Mouse (Mus musculus) forebrain, embryonic 15.5 days (tissue): ENCODE measurements around the gene Acta1. TPM values are rescaled to one million over a fixed set of nuclear protein-coding genes. Genes with fewer than 3 reads are reported as not detected.

ENCODE experiments used
- ATAC-seq: fragments of 200-750 bp; cut with Nextera tagmentation; replicated peaks from 2 replicates; pipeline ENCODE4 v1.8.0; 2017; ENCODE audit warnings: mild to moderate bottlenecking, moderate TSS enrichment, moderate library complexity
- H3K27ac ChIP-seq: fragments of 300-500 bp; sonication (generic); replicated peaks from 2 replicates; pipeline ENCODE4 v1.5.1; 2015; ENCODE audit warnings: mild to moderate bottlenecking, inconsistent platforms
- H3K27me3 ChIP-seq: fragments of 300-500 bp; sonication (generic); 2 replicates; pipeline ENCODE4 v1.6.1; 2015; ENCODE audit warnings: inconsistent platforms
- H3K36me3 ChIP-seq: fragments of 300-500 bp; sonication (generic); 2 replicates; pipeline ENCODE4 v1.6.1; 2015; ENCODE audit warnings: mild to moderate bottlenecking, inconsistent platforms
- H3K4me1 ChIP-seq: fragments of 300-500 bp; sonication (generic); 2 replicates; pipeline ENCODE4 v1.6.1; 2015; ENCODE audit warnings: inconsistent platforms
- H3K4me2 ChIP-seq: fragments of 300-500 bp; sonication (generic); replicated peaks from 2 replicates; pipeline ENCODE4 v1.6.1; 2015; ENCODE audit warnings: mild to moderate bottlenecking, inconsistent platforms
- H3K4me3 ChIP-seq: fragments of 300-500 bp; sonication (generic); 2 replicates; pipeline ENCODE4 v1.5.1; 2015; ENCODE audit warnings: mild to moderate bottlenecking, inconsistent platforms
- H3K9ac ChIP-seq: fragments of 300-500 bp; sonication (generic); replicated peaks from 2 replicates; pipeline ENCODE4 v1.6.1; 2015; ENCODE audit warnings: mild to moderate bottlenecking, inconsistent platforms
- H3K9me3 ChIP-seq: fragments of 300-500 bp; sonication (generic); 2 replicates; pipeline ENCODE4 v1.6.1; 2016; ENCODE audit warnings: inconsistent platforms
- WGBS: fragments of 180-500 bp; shearing (Covaris S2); methylation state at CpG from one replicate; pipeline ENCODE4 v1.1.7; 2015; ENCODE audit warnings: mixed read lengths; 5-methylcytosine and 5-hydroxymethylcytosine counted together
- polyA plus RNA-seq: library from polyadenylated mRNA; unstranded; fragments of >200 nt; fragmentation: Nextera tagmentation; extraction: Ambion mirVana; gene quantifications from 2 replicates; pipeline ENCODE4 v1.2.1, GENCODE M21; 2015

Gene Acta1
- 3.8 and 7.0 TPM in 2 replicates for polyA plus RNA-seq

DNA sequence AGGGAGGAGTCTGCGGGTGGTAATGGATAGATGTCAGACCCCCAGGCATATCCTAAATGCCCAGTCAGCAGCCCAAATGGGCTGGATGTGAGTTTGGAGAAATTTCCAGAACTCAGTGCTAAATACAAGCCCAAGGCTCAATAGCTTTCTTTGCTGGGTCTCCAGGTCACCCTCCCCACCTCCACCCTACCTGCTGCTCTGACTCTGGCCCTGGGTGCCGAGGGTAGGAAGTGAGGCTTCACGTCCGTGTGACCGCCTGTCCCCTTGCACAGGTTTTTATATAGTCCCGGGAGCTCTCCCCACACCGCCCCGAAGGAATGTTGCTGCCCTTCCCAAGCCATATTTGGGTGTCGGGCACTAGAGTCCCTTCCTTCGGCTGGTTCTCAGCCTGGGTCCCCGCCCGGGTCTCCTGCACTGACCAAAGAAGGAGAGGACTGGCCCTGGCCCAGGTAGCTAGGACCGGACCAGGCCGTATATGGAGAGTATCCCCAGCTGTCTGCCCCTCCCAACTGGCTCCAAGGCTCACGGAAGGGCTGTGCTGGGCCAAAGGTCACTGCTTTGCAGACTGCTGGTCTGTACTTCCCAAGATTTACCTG, at the start of gene Acta1:
Acta1 (minus strand) TSS at position 250 of the 596 bp plus-strand sequence.
- Histone ChIP-seq H3K4me2 (no peak within 1 kb of the TSS), H3K9ac (no peak within 1 kb of the TSS), H3K36me3 (0 out of 2 replicates have a peak, but pooled peaks cover 5% of the 10 kb centered on the region), H3K4me3 (no peak within 1 kb of the TSS), H3K27ac (no peak within 1 kb of the TSS), H3K27me3 (peaks cover 51% of the 10 kb centered on the region), H3K9me3 (no peaks in the 10 kb centered on the region), H3K4me1 (peaks cover 18% of the 10 kb centered on the region)
- ATAC-seq: no peak
- 28% methylated on average over 15 of the region's 15 CpGs for WGBS

DNA sequence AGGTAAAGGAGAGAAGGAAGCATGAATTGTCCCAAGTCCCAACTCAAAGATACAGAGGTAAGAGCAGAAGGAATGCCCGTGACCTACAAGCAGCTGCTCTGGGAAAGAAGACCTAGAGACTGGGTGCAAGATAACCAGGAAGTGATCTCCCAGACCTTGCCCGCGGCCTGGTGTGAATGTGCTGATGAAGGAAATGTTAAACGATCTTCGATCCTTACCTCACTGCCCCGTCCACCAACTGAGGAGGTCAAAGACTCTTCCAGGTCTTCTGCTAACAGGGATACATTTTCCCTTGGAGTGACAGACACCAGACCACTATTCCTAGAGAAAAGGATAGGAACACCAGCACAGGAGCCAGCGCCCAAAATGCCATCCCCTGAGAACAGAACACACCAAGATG, 34.5 kb upstream of the Acta1 start:
- no peak overlapping the region for H3K27ac ChIP-seq
- peaks cover 66% of the 10 kb centered on the region for H3K36me3 ChIP-seq
- H3K27me3 ChIP-seq: no peaks in the 10 kb centered on the region
- no peak overlapping the region for H3K4me3 ChIP-seq
- H3K4me2 ChIP-seq: no peak overlapping the region
- H3K9me3 ChIP-seq: no peaks in the 10 kb centered on the region
- H3K9ac ChIP-seq: no peak overlapping the region
- H3K4me1 ChIP-seq: no peaks in the 10 kb centered on the region
- no peak for ATAC-seq
- 93% methylated on average over 7 of the region's 7 CpGs for WGBS

DNA sequence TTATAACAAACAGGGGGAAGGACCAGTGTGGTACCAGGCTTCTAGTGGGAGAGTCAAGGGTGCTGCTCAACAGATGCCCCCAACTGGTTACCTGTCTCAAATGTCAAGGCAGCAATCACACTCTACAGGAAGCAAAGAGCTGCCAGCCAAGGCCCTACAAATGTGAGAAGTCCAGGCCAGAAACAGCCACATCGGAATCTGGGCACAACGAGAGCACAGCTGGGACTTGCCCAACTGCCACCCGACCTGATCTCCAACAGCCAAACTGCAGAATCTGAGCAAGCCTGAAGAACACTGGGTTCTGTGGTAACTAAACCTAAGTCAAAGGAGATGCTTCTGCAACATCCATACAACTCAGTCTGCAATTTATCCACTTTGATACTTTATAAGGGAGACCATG, 31.1 kb upstream of the Acta1 start:
- 94% methylated on average over 3 of the region's 3 CpGs for WGBS
- no peak for ATAC-seq
- no peaks in the 10 kb centered on the region for H3K27me3 ChIP-seq
- peaks cover 62% of the 10 kb centered on the region for H3K36me3 ChIP-seq
- H3K9ac ChIP-seq: no peak overlapping the region
- H3K4me1 ChIP-seq: no peaks in the 10 kb centered on the region
- no peak overlapping the region for H3K4me3 ChIP-seq
- H3K27ac ChIP-seq: no peak overlapping the region
- H3K9me3 ChIP-seq: no peaks in the 10 kb centered on the region
- H3K4me2 ChIP-seq: no peak overlapping the region

GRCm38 (mm10) chr8:123924719-123925118, 30.2 kb upstream of the Acta1 start:
- H3K4me1 ChIP-seq: no peaks in the 10 kb centered on the region
- no peak overlapping the region for H3K4me3 ChIP-seq
- ATAC-seq: peak; percentile 60
- WGBS: 14% methylated on average over 2 of the region's 2 CpGs
- H3K27me3 ChIP-seq: no peaks in the 10 kb centered on the region
- no peak overlapping the region for H3K9ac ChIP-seq
- H3K9me3 ChIP-seq: no peaks in the 10 kb centered on the region
- H3K27ac ChIP-seq: no peak overlapping the region
- no peak overlapping the region for H3K4me2 ChIP-seq
- H3K36me3 ChIP-seq: peaks cover 63% of the 10 kb centered on the region

DNA sequence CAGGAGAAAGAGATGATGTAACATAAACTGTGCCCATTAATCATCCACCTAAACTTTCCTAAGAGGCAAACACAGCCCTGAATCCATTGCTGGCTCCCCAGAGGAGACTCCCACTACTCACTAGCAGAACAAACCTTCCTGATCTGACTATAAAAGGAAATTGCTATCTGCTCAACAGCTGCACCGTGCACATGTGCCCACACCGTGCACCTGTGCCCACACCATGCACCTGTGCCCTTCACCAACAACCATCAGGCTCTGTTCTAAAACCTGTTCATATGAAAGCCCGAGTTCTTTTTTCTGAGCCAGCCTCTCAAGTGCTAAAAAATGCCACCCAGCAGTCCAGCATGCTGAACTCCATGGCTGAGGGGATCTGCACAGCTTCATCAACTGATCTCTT, 20.1 kb upstream of the Acta1 start:
- Histone ChIP-seq H3K9me3 (no peaks in the 10 kb centered on the region), H3K4me1 (no peaks in the 10 kb centered on the region), H3K36me3 (peaks cover 82% of the 10 kb centered on the region), H3K27ac (no peak overlapping the region), H3K4me3 (no peak overlapping the region), H3K9ac (no peak overlapping the region), H3K27me3 (no peaks in the 10 kb centered on the region), H3K4me2 (no peak overlapping the region)
- WGBS: 97% methylated on average over 3 of the region's 3 CpGs
- ATAC-seq: no peak

GRCm38 (mm10) chr8:123912265-123912664, 17.7 kb upstream of the Acta1 start:
- Histone ChIP-seq H3K27me3 (no peaks in the 10 kb centered on the region), H3K4me1 (no peaks in the 10 kb centered on the region), H3K4me3 (no peak overlapping the region), H3K27ac (no peak overlapping the region), H3K4me2 (no peak overlapping the region), H3K9me3 (no peaks in the 10 kb centered on the region), H3K9ac (no peak overlapping the region), H3K36me3 (peaks cover 74% of the 10 kb centered on the region)
- 93% methylated on average over 4 of the region's 4 CpGs for WGBS
- no peak for ATAC-seq

GRCm38 (mm10) chr8:123907604-123908003, 13.1 kb upstream of the Acta1 start:
- WGBS: 92% methylated on average over 6 of the region's 6 CpGs
- Histone ChIP-seq H3K36me3 (peaks cover 68% of the 10 kb centered on the region), H3K27me3 (no peaks in the 10 kb centered on the region), H3K9ac (no peak overlapping the region), H3K4me2 (no peak overlapping the region), H3K9me3 (no peaks in the 10 kb centered on the region), H3K4me1 (no peaks in the 10 kb centered on the region), H3K27ac (no peak overlapping the region), H3K4me3 (no peak overlapping the region)
- ATAC-seq: no peak

GRCm38 (mm10) chr8:123902653-123903052, 8.1 kb upstream of the Acta1 start:
- WGBS: 85% methylated on average over 7 of the region's 7 CpGs
- no peak overlapping the region for H3K4me2 ChIP-seq
- H3K27ac ChIP-seq: no peak overlapping the region
- no peak overlapping the region for H3K4me3 ChIP-seq
- no peak overlapping the region for H3K9ac ChIP-seq
- H3K36me3 ChIP-seq: peaks cover 64% of the 10 kb centered on the region
- no peak for ATAC-seq
- no peaks in the 10 kb centered on the region for H3K27me3 ChIP-seq
- no peaks in the 10 kb centered on the region for H3K4me1 ChIP-seq
- no peaks in the 10 kb centered on the region for H3K9me3 ChIP-seq

DNA sequence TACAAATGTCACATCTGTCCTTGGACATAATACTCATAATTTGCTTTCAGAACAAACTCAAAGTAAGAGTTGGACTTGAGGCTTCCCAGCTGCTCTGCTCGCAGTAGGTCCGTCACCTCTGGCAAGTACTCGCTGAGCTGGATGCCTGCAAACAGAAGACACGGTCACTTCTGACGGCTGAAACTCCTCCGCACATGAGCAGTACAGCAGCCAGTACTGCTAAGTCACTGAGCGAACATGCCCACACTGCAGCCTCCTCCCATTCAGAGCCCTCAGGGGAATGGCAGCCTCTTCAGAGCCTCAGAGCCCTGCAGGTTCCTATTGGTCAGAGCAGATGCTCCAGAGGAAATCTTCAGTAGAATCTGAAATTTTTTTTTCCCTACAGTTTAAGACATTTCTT, 4.8 kb upstream of the Acta1 start:
- H3K36me3 ChIP-seq: peaks cover 46% of the 10 kb centered on the region
- H3K4me2 ChIP-seq: no peak overlapping the region
- ATAC-seq: no peak

GRCm38 (mm10) chr8:123898576-123898975, 4.0 kb upstream of the Acta1 start:
- Histone ChIP-seq H3K4me1 (no peaks in the 10 kb centered on the region), H3K9me3 (no peaks in the 10 kb centered on the region), H3K27me3 (peaks cover 17% of the 10 kb centered on the region), H3K36me3 (peaks cover 38% of the 10 kb centered on the region), H3K4me2 (no peak overlapping the region), H3K4me3 (no peak overlapping the region), H3K27ac (no peak overlapping the region), H3K9ac (no peak overlapping the region)
- 91% methylated on average over 5 of the region's 5 CpGs for WGBS
- no peak for ATAC-seq

More for the DNA sequence above, 4.8 kb upstream of the Acta1 start:
- Histone ChIP-seq H3K4me3 (no peak overlapping the region), H3K4me1 (no peaks in the 10 kb centered on the region), H3K9ac (no peak overlapping the region), H3K27ac (no peak overlapping the region), H3K9me3 (no peaks in the 10 kb centered on the region), H3K27me3 (peaks cover 9% of the 10 kb centered on the region)
- 89% methylated on average over 7 of the region's 7 CpGs for WGBS

DNA sequence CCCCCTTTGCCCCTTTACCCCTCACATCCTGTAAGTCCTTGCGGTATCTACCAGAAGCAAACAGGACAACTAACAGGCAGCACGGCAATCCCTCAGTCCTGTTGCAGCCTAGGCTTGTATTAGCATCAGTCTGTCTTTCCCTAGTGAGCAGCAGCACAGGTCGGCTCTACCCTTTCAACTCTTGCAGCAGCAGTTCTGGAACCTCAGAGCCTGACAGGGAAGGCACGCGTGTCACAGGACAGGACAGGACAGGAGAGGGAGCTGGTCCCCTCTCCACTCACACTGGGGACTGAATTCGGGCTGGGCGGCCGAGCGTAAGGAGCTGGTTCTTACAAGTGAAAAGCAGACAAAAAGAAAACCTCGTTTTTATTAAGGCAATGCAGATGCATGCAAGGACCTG, 2.2 kb upstream of the Acta1 start:
- 51% methylated on average over 10 of the region's 10 CpGs for WGBS
- no peak overlapping the region for H3K9ac ChIP-seq
- H3K4me3 ChIP-seq: no peak overlapping the region
- no peak overlapping the region for H3K4me2 ChIP-seq
- peaks cover 33% of the 10 kb centered on the region for H3K27me3 ChIP-seq
- peaks cover 22% of the 10 kb centered on the region for H3K36me3 ChIP-seq
- ATAC-seq: no peak
- H3K27ac ChIP-seq: no peak overlapping the region
- no peaks in the 10 kb centered on the region for H3K9me3 ChIP-seq
- H3K4me1 ChIP-seq: peaks cover 10% of the 10 kb centered on the region

- Histone ChIP-seq H3K27ac (no peak overlapping the region), H3K4me3 (no peak overlapping the region), H3K27me3 (peaks cover 35% of the 10 kb centered on the region), H3K4me2 (no peak overlapping the region), H3K4me1 (peaks cover 14% of the 10 kb centered on the region), H3K9me3 (no peaks in the 10 kb centered on the region), H3K36me3 (peaks cover 18% of the 10 kb centered on the region), H3K9ac (no peak overlapping the region)
- ATAC-seq: no peak
- 62% methylated on average over 13 of the region's 14 CpGs for WGBS
Measured at GRCm38 (mm10) chr8:123896366-123896761, 1.8 kb upstream of the Acta1 start.

DNA sequence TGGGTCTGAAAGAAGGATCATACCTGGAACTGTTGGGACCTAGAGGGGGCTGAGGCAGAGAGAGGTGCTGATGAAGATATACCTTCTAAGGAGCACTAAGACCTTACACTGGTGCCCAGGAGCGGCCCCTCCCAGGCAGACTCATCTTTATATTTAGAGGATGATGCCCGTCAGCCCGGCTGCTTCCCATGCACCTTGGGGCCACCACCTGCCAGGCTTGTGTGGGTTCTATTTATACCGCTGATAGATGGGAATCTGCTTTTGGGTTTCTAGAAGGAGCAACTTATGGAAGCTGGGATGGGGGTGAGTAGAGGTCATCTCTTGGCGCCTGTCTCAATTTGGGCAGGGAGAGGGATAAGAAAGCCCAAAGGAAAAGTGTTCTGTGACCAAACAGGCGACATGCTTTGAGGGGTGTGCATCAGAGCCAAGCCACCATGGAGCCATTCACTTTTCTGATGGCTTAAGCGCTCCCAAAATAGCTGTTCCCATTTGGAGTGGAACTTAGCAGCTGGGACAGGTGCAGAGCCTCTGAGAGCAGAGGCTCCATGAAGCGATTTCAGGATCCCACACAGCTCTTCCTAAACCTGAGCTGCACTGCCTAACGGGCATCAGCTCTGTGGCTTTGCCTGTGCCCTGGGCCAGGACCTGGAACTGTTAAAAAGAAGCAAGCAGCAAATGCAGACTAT, 1.3 kb upstream of the Acta1 start:
- Histone ChIP-seq H3K9me3 (no peaks in the 10 kb centered on the region), H3K27ac (no peak overlapping the region), H3K4me2 (no peak overlapping the region), H3K4me1 (peaks cover 18% of the 10 kb centered on the region), H3K36me3 (peaks cover 13% of the 10 kb centered on the region), H3K4me3 (no peak overlapping the region), H3K27me3 (peaks cover 40% of the 10 kb centered on the region), H3K9ac (no peak overlapping the region)
- no peak for ATAC-seq
- WGBS: 72% methylated on average over 9 of the region's 9 CpGs
